Mouse (Mus musculus) megakaryocyte progenitor cell, adult 5-6 weeks (primary cell): ENCODE results near the gene Cask. TPM values are rescaled to one million over a fixed set of nuclear protein-coding genes. Genes with fewer than 3 reads are reported as not detected.
"Not testable (repeated sequence)": the region's sequence is repeated elsewhere in the genome, so short reads cannot be mapped to it uniquely, and the experiment has no call there.

Experiments
- ATAC-seq: replicated peaks from 2 replicates; pipeline ENCODE4 v1.8.0; 2016; ENCODE audit warnings: mild to moderate bottlenecking, moderate TSS enrichment, inconsistent platforms; ENCODE audit not compliant: poor library complexity
- total RNA-seq, 2 experiments: library from RNA; stranded (forward) in 1 of 2; stranded (reverse) in 1 of 2; fragments of 157-497, 149-512 nt in 1 of 2; fragments of 200-1000 nt in 1 of 2; gene quantifications; 2 replicates each; pipeline versions ENCODE4 v1.2.3 to v1.2.4; 2015 to 2017

The Cask gene
- total RNA-seq (2015) (20.5 and 25.2 TPM in 2 replicates), total RNA-seq (2017) (23.1 and 27.8 TPM in 2 replicates)

GRCm38 (mm10) chrX:13851285-13851684, at the start of gene Cask:
Gene Cask (minus strand): TSS chrX:13851367.
- peak; percentile 73 for ATAC-seq

- no peak for ATAC-seq
Measured at GRCm38 (mm10) chrX:13889976-13890375, 38.8 kb upstream of the Cask start.

- no peak for ATAC-seq
Measured at GRCm38 (mm10) chrX:13884348-13884747, 33.2 kb upstream of the Cask start.

GRCm38 (mm10) chrX:13881969-13882368, 30.8 kb upstream of the Cask start:
- no peak for ATAC-seq

DNA sequence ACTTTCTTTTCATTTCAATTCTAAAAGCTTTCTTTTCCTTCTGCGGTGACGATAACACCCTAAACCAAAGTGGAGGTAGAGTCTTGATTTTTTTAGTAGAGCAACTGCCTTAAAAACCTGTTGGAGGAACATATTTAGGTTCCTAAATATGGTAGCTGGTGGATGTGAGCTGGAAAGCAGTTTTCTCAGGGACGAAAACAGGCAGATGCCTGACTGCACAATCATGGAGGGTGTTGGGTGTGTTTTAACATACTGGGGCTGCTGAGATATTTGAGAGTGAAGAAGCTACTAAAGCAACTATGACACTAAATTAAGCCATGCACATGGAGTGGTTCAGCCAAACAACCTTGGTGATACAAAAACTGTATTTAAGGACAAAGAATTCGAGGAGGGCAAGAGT, 9.0 kb upstream of the Cask start:
- no peak for ATAC-seq

- no peak for ATAC-seq
Measured at GRCm38 (mm10) chrX:13859051-13859450, 7.9 kb upstream of the Cask start.

DNA sequence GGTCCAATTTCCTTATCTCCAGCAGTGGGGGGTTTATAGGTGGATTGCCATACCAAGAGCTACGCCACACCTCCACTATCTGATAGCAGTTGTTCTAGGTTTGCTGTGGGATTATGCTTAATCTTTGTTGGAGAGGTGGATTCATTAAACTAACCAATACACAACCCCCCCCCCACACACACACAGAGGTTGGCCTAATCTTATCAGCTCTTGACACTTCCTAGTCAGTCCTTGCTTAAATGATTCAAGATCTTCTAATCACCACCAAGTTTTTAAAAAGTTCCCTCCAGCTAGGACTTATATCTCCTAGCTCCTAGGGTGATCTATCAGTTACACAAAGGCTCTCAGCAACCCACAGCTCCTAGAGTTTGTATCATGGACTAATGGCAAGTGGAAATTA, 2.7 kb downstream of the Cask start:
- ATAC-seq, result no peak

DNA sequence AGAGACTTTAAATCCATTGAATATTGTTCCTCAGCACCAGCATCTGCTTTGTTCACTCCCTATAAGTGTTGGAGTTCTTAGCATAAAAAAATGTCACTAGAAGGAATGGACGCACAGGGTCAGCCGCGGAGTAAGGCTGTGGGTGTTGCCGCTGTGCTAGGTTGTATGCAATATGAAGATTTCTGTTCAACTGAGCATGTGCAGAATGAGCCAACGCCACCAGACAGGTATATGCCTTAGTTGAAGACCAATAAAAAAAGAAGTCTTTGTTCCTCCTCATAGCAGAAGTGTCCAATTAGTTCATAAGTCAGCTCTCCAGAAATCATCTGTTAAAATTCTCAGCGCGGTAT, 3.7 kb downstream of the Cask start:
- ATAC-seq, result 0 out of 2 replicates have a peak, but pooled peaks have one; percentile 11

DNA sequence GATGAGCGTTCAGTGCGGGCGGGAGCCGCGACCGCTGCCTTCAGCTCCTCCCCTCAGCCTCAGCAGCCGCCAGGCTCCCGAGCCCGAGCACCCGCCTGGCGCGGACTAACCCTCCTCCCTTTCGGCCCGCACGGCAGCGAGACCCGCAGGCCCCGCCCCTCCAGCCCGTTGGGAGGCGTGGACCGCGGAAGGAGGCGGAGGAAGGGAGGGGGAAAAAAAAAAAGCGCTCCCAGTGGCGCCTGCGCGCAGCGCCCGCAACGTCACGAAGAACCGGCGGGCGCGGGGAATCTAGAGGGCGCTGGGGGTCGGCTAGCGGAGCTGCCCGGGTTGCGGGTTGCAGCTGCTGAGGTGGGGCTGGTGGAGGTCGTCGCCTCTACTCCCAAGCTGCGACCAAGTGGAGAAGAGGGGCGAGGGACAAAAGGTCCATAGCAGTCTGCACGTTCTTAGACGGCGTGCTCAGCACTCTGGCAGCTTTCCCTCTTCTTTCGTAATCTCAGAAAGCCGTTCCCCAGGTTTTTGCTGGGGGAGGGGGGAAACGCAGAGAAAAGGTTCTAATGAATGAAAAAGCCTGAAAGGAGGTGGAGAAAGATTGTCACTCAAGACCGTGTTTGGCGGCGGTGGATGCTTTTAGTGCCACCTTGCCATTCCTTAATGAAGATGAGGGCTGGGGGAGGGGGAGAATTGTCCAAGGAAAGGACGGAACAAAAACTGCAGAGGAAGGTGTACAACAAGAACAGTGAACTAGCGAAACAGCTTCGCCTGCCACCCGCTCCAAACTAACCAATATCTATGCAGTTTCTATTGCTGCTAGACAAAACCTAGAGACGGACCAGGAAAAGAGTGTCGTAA, 4.3 kb downstream of the Cask start:
- peak; percentile 85 for ATAC-seq

DNA sequence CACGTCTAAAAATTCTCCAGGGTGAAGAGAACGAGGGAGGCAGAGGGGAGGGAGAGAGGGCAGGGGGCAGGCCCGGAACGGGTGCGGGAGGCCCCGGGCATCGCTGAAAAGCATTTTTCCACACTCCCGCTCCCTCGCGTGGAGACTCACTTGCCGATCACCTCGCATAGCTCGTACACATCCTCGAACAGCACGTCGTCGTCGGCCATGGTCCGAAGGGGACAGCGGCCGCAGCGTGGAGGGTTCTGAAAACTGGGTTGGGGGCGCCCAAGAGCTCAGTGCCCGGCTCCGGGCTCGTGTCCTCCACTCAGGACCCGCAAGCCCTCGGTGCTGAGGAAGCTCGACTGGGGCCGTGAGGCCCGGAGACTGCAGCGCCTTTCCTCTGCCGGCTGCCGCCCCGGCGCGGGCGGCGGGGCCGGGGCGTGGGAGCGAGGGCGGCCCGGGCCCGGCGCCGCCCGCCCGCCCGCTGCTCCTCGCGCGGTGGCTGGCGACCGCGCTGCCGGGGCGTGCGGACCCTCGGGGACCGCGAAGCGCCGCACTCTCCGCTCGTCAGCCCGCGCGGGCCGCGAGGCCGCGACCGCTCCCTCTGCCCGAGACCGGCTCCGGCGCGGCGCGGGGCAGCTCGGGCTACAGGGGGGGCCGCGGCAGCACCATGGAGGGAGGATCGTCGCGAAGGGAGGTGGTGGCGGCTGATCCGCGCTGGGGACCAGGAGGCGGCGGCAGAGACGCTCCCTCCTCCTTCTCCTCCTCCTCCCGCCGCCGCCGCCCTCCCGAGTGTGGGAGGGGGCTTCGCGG, 5.1 kb downstream of the Cask start:
- ATAC-seq, result 0 out of 2 replicates have a peak, but pooled peaks have one; percentile 3

DNA sequence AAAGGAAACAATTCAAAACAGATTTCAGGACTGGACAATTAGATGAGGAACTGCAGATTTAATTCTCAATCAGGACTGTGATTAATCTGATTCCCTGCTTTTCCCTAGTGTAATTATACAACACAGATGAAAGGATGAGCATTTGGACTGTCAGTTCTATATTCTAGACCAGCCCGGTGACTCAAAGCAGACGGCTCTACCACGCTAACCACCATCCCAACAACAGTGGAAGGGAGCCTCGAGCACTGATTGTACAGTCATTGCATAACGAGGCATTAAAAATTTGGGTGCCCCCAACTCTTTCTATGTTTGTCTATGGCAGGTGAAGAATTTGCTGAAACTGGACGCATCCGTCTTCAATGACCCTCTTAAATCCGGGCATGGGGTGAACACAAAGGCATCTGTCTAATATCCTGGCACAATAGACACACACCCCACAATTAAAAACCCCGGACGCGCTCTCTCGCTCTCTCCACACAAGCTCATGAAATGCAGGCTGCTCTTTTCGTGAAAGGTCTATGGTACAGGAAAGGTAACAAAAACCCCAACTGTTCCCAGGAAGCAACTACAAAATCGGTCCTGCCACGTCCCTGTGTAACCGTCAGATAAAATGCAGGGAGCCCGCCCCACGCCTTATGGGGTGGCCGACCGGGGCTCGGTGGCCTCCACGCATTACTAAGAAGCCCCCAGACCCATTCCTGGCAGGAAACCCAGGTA, 5.9 kb downstream of the Cask start:
- ATAC-seq, result no peak

DNA sequence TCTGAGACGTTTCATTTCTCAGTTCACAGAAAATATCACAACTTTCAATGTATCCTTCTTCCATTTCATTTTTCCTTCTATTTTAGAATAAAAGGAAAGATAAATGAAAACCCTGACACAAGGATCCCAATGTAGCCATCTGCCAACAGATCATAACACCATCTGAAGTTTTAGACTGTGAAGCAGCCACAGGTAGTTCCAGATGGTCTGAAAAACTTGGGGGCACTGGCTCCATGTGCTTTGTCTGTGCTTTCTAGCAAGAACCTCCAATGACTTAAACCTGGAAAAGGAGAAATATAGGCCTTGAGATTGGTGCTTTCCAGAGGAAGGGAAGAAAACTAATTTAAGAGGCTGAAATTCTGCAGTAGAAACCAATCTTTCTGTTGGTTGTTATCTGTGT, 28.4 kb downstream of the Cask start:
- no peak for ATAC-seq

DNA sequence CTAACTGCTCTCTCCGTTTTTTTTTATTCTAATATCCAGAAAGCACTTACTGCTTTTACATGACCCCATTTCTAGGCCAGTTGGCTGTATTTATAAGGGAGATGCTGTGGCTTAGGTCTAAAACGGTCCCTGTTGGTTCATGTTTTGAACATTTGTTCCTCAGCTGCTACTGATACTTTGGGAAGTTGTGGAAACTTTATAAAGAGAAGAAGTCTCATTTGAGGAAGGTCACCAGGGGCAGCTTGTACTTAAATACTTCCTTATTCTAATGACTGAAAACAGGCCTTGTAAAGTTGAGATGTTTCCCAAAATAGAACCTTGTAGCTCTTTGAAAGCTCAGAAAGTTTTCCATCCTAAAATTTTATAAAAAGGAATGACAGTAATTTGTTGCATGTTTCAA, 52.4 kb downstream of the Cask start:
- 0 out of 2 replicates have a peak, but pooled peaks have one; percentile 23 for ATAC-seq

DNA sequence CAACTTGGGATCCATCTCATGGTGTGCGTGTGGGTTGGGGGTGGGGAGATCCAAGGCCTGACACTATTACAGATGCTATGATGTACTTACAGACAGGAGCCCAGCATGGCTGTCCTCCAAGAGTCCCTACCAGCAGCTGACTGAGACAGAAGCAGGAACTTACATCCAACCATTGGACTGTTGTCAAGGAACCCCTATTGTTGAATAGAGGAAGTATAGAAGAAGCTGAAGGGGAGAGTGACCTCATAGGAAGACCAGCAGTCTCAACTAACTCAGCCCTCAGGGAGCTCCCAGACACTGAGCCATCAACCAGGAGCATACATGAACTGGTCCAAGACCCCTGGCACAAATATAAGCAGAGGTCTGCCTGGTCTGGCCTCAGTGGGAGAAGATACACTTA, 85.5 kb downstream of the Cask start:
- ATAC-seq, result peak; percentile 74

DNA sequence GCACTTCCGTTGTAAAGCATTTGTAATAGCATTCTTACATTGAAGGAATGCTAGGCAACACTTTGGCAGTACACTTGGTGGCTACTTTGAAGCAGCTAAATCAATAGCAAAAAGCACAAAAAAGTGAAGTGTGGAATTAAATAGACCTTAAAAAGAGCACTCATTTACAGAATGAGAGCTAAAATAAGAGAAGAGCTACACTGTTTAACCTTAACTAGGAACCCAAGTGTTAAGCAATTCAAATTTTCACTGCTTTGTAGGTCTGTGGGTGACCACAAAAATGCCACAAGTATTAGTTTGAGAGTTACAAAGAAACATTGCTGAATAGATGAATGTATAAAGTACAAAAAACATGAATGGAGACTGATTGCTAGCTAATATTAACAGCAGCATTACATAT, 86.1 kb downstream of the Cask start:
- no peak for ATAC-seq

GRCm38 (mm10) chrX:13757279-13758005, 93.7 kb downstream of the Cask start:
- no peak for ATAC-seq

DNA sequence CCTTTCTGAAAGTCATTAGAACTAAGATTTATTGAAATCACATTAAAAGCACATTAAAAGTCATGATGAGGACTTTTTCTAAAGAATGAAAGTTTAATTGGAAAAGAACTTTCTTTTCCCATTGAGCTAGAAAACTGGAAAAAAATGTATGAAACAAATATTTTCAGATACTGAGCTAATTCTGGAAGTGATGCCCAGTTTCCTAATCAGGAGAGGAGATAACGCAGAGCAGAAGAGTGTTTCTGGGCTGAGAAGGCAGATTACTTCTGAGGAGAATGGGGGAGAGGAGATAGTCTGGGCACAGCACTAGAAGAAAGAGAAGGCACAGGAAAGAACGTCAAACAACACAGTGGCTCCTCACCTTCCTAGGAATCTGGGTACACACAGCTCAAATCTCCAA, 110.1 kb downstream of the Cask start:
- ATAC-seq, result no peak

DNA sequence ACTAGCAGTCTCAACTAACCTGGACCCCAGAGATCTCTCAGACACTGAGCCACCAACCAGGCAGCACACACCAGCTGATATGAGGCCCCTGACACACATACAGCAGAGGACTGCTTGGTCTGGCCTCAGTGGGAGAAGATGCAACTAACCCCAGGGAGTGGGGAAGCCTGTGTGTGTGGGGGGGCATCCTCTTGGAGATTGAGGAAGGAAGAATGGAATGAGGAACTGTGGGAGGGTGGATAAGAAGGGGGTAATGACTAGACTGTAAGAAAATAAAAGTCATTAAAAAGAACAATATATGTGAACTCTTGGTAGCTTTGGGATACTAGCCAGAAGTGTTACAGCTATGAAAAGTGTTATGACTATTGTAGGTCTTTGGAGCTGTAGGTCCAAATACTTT, 120.4 kb downstream of the Cask start:
- not testable (repeated sequence) for ATAC-seq

DNA sequence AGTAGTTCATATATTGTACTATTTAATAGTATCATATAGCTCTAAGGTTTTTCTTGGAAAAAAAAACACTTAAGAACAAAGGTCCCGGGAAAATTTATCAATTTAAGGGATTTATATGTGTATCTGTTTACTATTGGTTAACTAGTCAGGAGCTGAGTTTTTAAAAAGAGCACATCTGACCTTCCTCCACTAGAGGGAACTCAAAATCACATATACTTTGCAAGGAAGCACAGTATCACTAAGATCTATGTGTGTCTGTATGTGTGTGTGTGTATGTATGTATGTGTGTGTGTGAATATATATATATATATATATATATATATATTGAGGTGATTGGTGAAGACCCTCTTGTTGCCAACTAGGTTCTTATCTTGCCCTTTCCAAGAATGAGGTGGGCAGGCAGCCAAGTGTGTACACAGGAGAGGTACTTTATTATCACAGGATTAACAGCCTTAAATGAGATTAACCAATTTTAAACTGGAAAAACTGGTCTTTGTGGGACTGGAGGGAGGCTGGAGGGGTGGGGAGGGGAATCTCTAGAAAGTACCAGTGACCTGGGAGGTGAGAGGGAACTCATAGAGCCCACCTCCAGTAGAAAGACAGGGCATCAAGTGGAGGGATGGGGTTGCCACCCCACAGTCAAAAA, 121.2 kb downstream of the Cask start:
- peak; percentile 66 for ATAC-seq
